Mouse (Mus musculus): ENCODE results near the gene Ovol2. TPM values are rescaled to one million over a fixed set of nuclear protein-coding genes. Genes with fewer than 3 reads are reported as not detected.
"Not testable (repeated sequence)": the region's sequence is repeated elsewhere in the genome, so short reads cannot be mapped to it uniquely, and the experiment has no call there.

Ovol2 gene
- polyA plus RNA-seq, 1 experiment = not detected

- TF ChIP-seq POLR2A (IDR thresholded peaks at IDR 0.05; ENCODE audit: insufficient read depth, low read depth, low read length) (no peak), CTCF (IDR thresholded peaks at IDR 0.05; ENCODE audit: insufficient read depth, low read depth, low read length) (no peak)
- Histone ChIP-seq H3K27ac (ENCODE audit: insufficient read depth, low read depth, low read length) (peak within 1 kb of the TSS; percentile 87), H3K4me3 (ENCODE audit: insufficient read depth, low read depth, low read length) (peak within 1 kb of the TSS; percentile 98), H3K4me1 (ENCODE audit: control insufficient read depth, insufficient read depth, low read length) (0 out of 2 replicates have a peak, but pooled peaks cover 4% of the 10 kb centered on the region)
- 7% methylated on average over 38 of the region's 38 CpGs for WGBS
Observed at GRCm38 (mm10) chr2:144368400-144369019, 36.6 kb upstream of the Ovol2 start, which contains the start of the genes Kat14 and Pet117. Gene Kat14, plus strand, starts transcription at chr2:144368983. Gene Pet117, plus strand, starts transcription at chr2:144368996.

DNA sequence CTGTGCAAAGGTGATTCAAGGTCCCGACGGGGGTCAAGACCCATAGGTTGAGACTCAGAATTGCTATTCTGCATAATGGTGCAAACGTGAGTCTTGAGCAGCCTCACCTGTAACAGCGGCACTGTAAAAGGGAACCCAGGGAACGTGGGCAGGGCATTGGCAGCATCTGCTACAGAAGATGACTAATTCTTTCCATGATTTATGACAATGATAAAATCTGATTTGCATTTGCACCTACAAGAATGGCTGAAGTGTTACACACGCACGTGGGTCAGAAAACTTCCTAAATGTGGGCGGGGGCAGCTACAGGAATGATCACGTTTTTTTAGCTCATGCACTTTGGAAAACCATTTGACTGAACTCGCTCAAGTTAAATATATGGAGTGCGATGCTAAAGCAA is 20.9 kb upstream of the Ovol2 start:
- 92% methylated on average over 11 of the region's 11 CpGs for WGBS
- H3K4me3 ChIP-seq (ENCODE audit: insufficient read depth, low read depth, low read length) = no peak overlapping the region
- H3K27ac ChIP-seq (ENCODE audit: insufficient read depth, low read depth, low read length) = no peak overlapping the region
- TF ChIP-seq POLR2A (IDR thresholded peaks at IDR 0.05; ENCODE audit: insufficient read depth, low read depth, low read length) (no peak), CTCF (IDR thresholded peaks at IDR 0.05; ENCODE audit: insufficient read depth, low read depth, low read length) (no peak)
- no peaks in the 10 kb centered on the region for H3K4me1 ChIP-seq (ENCODE audit: control insufficient read depth, insufficient read depth, low read length)

DNA sequence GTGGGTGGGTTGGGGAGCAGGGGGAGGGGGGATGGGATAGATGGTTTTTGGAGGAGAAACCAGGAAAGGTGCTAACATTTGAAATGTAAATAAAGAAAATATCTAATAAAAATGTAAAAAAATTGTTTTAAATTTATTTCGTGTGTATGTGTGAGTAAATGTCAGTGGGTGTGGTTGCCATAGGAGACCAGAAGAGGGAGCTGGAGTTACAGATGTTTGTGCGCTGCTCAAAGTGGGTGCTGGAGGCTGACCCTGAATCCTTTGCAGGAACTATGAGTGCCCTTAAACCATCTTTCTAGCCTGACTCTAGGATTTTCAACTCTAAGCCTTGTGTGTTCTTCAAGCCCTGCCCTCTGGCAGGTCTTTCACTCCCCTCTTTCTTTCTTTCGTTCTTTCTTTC is 16.6 kb upstream of the Ovol2 start:
- H3K4me3 ChIP-seq (ENCODE audit: insufficient read depth, low read depth, low read length) = no peak overlapping the region
- H3K27ac ChIP-seq (ENCODE audit: insufficient read depth, low read depth, low read length) = no peak overlapping the region
- H3K4me1 ChIP-seq (ENCODE audit: control insufficient read depth, insufficient read depth, low read length) = no peaks in the 10 kb centered on the region
- no peak for TF ChIP-seq CTCF (IDR thresholded peaks at IDR 0.05; ENCODE audit: insufficient read depth, low read depth, low read length)
- no peak for TF ChIP-seq POLR2A (IDR thresholded peaks at IDR 0.05; ENCODE audit: insufficient read depth, low read depth, low read length)
- WGBS = 74% methylated on average over 3 of the region's 3 CpGs

GRCm38 (mm10) chr2:144343158-144343557 is 11.2 kb upstream of the Ovol2 start:
- Histone ChIP-seq H3K4me1 (ENCODE audit: control insufficient read depth, insufficient read depth, low read length) (no peaks in the 10 kb centered on the region), H3K4me3 (ENCODE audit: insufficient read depth, low read depth, low read length) (no peak overlapping the region), H3K27ac (ENCODE audit: insufficient read depth, low read depth, low read length) (no peak overlapping the region)
- TF ChIP-seq CTCF (IDR thresholded peaks at IDR 0.05; ENCODE audit: insufficient read depth, low read depth, low read length) (no peak), POLR2A (IDR thresholded peaks at IDR 0.05; ENCODE audit: insufficient read depth, low read depth, low read length) (no peak)
- WGBS = 83% methylated on average over 4 of the region's 4 CpGs

- not testable (repeated sequence) for H3K4me3 ChIP-seq (ENCODE audit: insufficient read depth, low read depth, low read length); H3K27ac ChIP-seq (ENCODE audit: insufficient read depth, low read depth, low read length); H3K4me1 ChIP-seq (ENCODE audit: control insufficient read depth, insufficient read depth, low read length)
- 74% methylated on average over 6 of the region's 6 CpGs for WGBS
Observed at GRCm38 (mm10) chr2:144338149-144338548, 6.2 kb upstream of the Ovol2 start.

- no peak for TF ChIP-seq CTCF (IDR thresholded peaks at IDR 0.05; ENCODE audit: insufficient read depth, low read depth, low read length)
- TF ChIP-seq POLR2A (IDR thresholded peaks at IDR 0.05; ENCODE audit: insufficient read depth, low read depth, low read length) = no peak
- peaks cover 8% of the 10 kb centered on the region for H3K4me1 ChIP-seq (ENCODE audit: control insufficient read depth, insufficient read depth, low read length)
- WGBS = 78% methylated on average over 8 of the region's 8 CpGs
- no peak overlapping the region for H3K27ac ChIP-seq (ENCODE audit: insufficient read depth, low read depth, low read length)
- no peak overlapping the region for H3K4me3 ChIP-seq (ENCODE audit: insufficient read depth, low read depth, low read length)
Observed at GRCm38 (mm10) chr2:144337701-144338100, 5.8 kb upstream of the Ovol2 start.

DNA sequence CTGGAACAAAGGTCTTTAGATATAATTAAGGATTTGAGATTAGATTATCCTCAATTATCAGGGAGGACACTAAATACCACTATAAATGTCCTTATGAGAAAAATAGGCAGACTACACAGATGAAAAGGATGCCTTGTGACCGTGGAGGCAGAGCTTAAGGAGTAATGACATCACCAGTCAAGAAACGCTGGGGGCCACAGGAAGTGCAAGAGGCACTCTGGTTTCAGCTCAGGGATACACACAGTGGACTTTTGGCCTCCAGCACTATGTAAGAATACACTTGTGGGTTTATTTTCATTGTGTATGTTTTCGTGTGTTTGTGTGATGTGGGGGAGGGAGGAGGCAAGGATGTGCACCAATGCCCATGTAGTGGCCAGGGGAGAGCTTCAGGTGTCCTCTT is 5.3 kb upstream of the Ovol2 start:
- WGBS = 68% methylated on average over 3 of the region's 3 CpGs
- peaks cover 10% of the 10 kb centered on the region for H3K4me1 ChIP-seq (ENCODE audit: control insufficient read depth, insufficient read depth, low read length)

GRCm38 (mm10) chr2:144333138-144333842 is 1.3 kb upstream of the Ovol2 start:
- peaks cover 28% of the 10 kb centered on the region for H3K4me1 ChIP-seq (ENCODE audit: control insufficient read depth, insufficient read depth, low read length)
- no peak overlapping the region for H3K27ac ChIP-seq (ENCODE audit: insufficient read depth, low read depth, low read length)
- TF ChIP-seq POLR2A (IDR thresholded peaks at IDR 0.05; ENCODE audit: insufficient read depth, low read depth, low read length) (no peak), CTCF (IDR thresholded peaks at IDR 0.05; ENCODE audit: insufficient read depth, low read depth, low read length) (peak; percentile 5; the same call in 1 of the 2 replicates)
- WGBS = 12% methylated on average over 28 of the region's 28 CpGs
- H3K4me3 ChIP-seq (ENCODE audit: insufficient read depth, low read depth, low read length) = peak overlapping the region; percentile 2; the same call in 1 of the 2 replicates

More for the DNA sequence above, 5.3 kb upstream of the Ovol2 start:
- TF ChIP-seq CTCF (IDR thresholded peaks at IDR 0.05; ENCODE audit: insufficient read depth, low read depth, low read length) (no peak), POLR2A (IDR thresholded peaks at IDR 0.05; ENCODE audit: insufficient read depth, low read depth, low read length) (no peak)
- H3K4me3 ChIP-seq (ENCODE audit: insufficient read depth, low read depth, low read length) = no peak overlapping the region
- H3K27ac ChIP-seq (ENCODE audit: insufficient read depth, low read depth, low read length) = no peak overlapping the region

- no peak for TF ChIP-seq POLR2A (IDR thresholded peaks at IDR 0.05; ENCODE audit: insufficient read depth, low read depth, low read length)
- no peak for TF ChIP-seq CTCF (IDR thresholded peaks at IDR 0.05; ENCODE audit: insufficient read depth, low read depth, low read length)
- Histone ChIP-seq H3K27ac (ENCODE audit: insufficient read depth, low read depth, low read length) (no peak overlapping the region), H3K4me3 (ENCODE audit: insufficient read depth, low read depth, low read length) (no peak overlapping the region), H3K4me1 (ENCODE audit: control insufficient read depth, insufficient read depth, low read length) (peaks cover 28% of the 10 kb centered on the region)
- WGBS = 12% methylated on average over 9 of the region's 9 CpGs
Observed at GRCm38 (mm10) chr2:144332486-144332885, 540 bp upstream of the Ovol2 start.

Measured in olfactory bulb, adult 2 months (tissue).